Mouse (Mus musculus) adrenal gland (tissue): ENCODE results near the gene Xntrpc.

Source experiments
- intact Hi-C: fragments of 180-260 bp; cut with DNase I; formaldehyde crosslinking; loops from one replicate; pipeline ENCODE4 v1.15.1; 2025

Xntrpc gene

GRCm38 (mm10) chr7:102137464-102137863 is 72.0 kb downstream of the Xntrpc start:
- intact Hi-C loops = loop anchor here (5.0 kb wide), 1 partner anchor 40 kb away; no protein-coding TSS in a partner anchor

GRCm38 (mm10) chr7:102137898-102138297 is 72.4 kb downstream of the Xntrpc start:
- intact Hi-C loops = loop anchor here (5.0 kb wide), 1 partner anchor 39 kb away; no protein-coding TSS in a partner anchor
